Mouse (Mus musculus): ENCODE measurements at regions not wholly inside any gene's neighbourhood (a gene's known extent, or its start where the extent isn't known, plus 50 kb on each side); places are given as distances from the start of the nearest gene placed in this dataset.

GRCm38 (mm10) chr3:132006191-132006590, 78.9 kb upstream of the Dkk2 start:
- TF ChIP-seq TCF3 (IDR thresholded peaks at IDR 0.05; ENCODE audit: insufficient read length, low read depth) (no peak), CEBPB (IDR thresholded peaks at IDR 0.05; ENCODE audit: insufficient read depth, poor library complexity, severe bottlenecking) (no peak), POLR2A (IDR thresholded peaks at IDR 0.05; ENCODE audit: insufficient read length, low read depth) (no peak), SRF (IDR thresholded peaks at IDR 0.05; ENCODE audit: control insufficient read depth, insufficient read length, low read depth) (no peak)
